Mouse (Mus musculus) kidney, adult 2 months (tissue): ENCODE data around the gene Slc8a3. TPM values are rescaled to one million over a fixed set of nuclear protein-coding genes. Genes with fewer than 3 reads are reported as not detected.

Source experiments
- DNase-seq: peaks from one replicate; pipeline ENCODE4 v3.0.0; 2021
- H3K27ac ChIP-seq: fragments of 200-500 bp; 2 replicates; pipeline ENCODE4 v1.5.1; 2012; ENCODE audit warnings: low read depth, low read length, control low read depth, inconsistent platforms; ENCODE audit not compliant: insufficient read depth
- H3K27me3 ChIP-seq: fragments of 200-500 bp; replicated peaks from 2 replicates; pipeline ENCODE4 v1.6.1; 2012; ENCODE audit warnings: mild to moderate bottlenecking, moderate library complexity, low read length, inconsistent platforms; ENCODE audit not compliant: control insufficient read depth, insufficient read depth
- H3K36me3 ChIP-seq: fragments of 200-500 bp; 2 replicates; pipeline ENCODE4 v1.6.1; 2012; ENCODE audit warnings: mild to moderate bottlenecking, moderate library complexity, low read length, inconsistent platforms; ENCODE audit not compliant: control insufficient read depth, insufficient read depth
- H3K4me1 ChIP-seq: fragments of 200-500 bp; 2 replicates; pipeline ENCODE4 v1.6.1; 2011; ENCODE audit warnings: low read length; ENCODE audit not compliant: control insufficient read depth, insufficient read depth
- H3K4me3 ChIP-seq: fragments of 200-500 bp; 2 replicates; pipeline ENCODE4 v1.5.1; 2011; ENCODE audit warnings: mild to moderate bottlenecking, low read depth, low read length, control low read depth; ENCODE audit not compliant: insufficient read depth
- CTCF ChIP-seq: fragments of 200-500 bp; conservative IDR thresholded peaks from 2 replicates; pipeline ENCODE4 v1.5.1; 2011; ENCODE audit warnings: low read depth, mild to moderate bottlenecking, control low read depth, low read length, moderate library complexity, mixed read lengths; ENCODE audit not compliant: insufficient read depth, insufficient read length
- POLR2A ChIP-seq: fragments of 200-500 bp; IDR thresholded peaks from one replicate; pipeline ENCODE4 v1.6.1; 2011; ENCODE audit warnings: low read depth, low read length, control low read depth
- WGBS: fragments of 180-500 bp; shearing (Covaris S2); methylation state at CpG from one replicate; pipeline ENCODE4 v1.1.7; 2018; 5-methylcytosine and 5-hydroxymethylcytosine counted together
- polyA plus RNA-seq: library from polyadenylated mRNA; depleted of rRNA; stranded (reverse); fragments of >200 nt; gene quantifications from 2 replicates; pipeline ENCODE4 v1.2.3, GENCODE M21; 2012

Gene Slc8a3
- polyA plus RNA-seq, 1 experiment, result 0.17 TPM

DNA sequence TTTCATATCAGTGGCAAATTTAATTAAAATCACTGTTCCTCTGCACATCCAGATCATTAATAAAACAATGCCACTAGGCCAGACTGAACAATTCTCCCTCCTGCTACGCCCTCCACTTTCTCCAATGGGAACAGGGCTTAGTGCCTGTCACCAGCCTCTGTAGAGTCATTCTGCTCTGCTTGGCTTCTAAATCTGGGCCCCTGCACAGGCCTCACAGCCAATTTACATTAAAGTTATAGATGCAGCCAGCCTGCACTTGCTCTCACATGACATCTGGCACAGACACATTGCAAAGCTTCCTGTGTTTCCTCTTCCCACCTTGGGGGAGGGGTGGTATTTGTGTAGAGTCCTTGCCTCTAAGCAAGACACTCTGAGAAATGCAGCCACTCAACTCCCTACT, 12.0 kb downstream of the Slc8a3 start:
- H3K27ac ChIP-seq, result no peak overlapping the region
- no peaks in the 10 kb centered on the region for H3K36me3 ChIP-seq
- H3K4me1 ChIP-seq, result no peaks in the 10 kb centered on the region
- H3K27me3 ChIP-seq, result no peaks in the 10 kb centered on the region
- TF ChIP-seq POLR2A, result no peak
- TF ChIP-seq CTCF, result no peak
- no peak for DNase-seq
- no peak overlapping the region for H3K4me3 ChIP-seq
- 91% methylated on average over 1 of the region's 1 CpGs for WGBS

DNA sequence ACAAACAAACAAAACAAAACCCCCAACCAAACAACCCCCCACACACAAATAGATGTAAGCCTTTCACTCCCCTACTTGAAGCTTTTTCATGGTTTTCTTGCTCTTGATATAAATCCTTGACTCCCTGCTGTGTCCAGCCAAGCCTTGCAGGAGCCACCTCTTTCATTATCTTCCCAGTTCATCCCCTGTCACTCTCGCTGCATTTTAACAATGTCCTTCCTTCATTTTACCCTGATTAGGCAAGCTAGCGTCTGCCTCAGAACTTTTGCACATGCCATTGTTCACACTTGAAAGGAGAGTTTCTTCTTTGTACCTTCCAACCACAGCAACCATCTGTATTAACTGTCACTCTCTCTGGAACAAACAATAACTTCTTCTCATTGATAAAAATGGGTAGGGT, 15.2 kb downstream of the Slc8a3 start:
- Histone ChIP-seq H3K36me3 (no peaks in the 10 kb centered on the region), H3K4me3 (no peak overlapping the region), H3K27ac (no peak overlapping the region), H3K4me1 (no peaks in the 10 kb centered on the region), H3K27me3 (no peaks in the 10 kb centered on the region)
- TF ChIP-seq CTCF, result no peak
- no peak for TF ChIP-seq POLR2A
- 39% methylated on average over 2 of the region's 2 CpGs for WGBS
- no peak for DNase-seq

GRCm38 (mm10) chr12:81315953-81316352, 17.0 kb downstream of the Slc8a3 start:
- no peak overlapping the region for H3K4me3 ChIP-seq
- no peak for TF ChIP-seq POLR2A
- no peak for TF ChIP-seq CTCF
- no peaks in the 10 kb centered on the region for H3K36me3 ChIP-seq
- H3K27ac ChIP-seq, result no peak overlapping the region
- no peak for DNase-seq
- H3K4me1 ChIP-seq, result no peaks in the 10 kb centered on the region
- 91% methylated on average over 5 of the region's 5 CpGs for WGBS
- H3K27me3 ChIP-seq, result no peaks in the 10 kb centered on the region

DNA sequence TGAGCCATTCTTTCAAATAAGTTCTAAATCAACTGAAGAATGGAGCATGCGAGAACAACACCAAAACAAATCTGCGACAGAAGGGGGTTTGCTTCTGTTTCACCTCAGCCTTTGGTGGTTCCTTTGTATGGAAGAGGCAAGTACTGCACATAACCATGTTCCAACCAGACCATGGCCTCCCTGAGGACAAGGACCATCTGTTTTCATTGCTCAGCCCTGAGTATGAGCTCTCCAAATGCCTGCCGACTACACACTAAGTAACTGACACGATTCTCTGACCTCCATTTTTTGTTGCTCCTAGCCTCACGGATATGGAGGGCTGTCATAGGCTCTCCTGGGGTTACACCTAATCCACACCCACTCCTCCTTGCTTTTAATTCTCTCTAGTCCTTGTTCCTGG, 29.4 kb downstream of the Slc8a3 start:
- no peak for TF ChIP-seq CTCF
- Histone ChIP-seq H3K27me3 (no peaks in the 10 kb centered on the region), H3K4me3 (no peak overlapping the region), H3K4me1 (no peaks in the 10 kb centered on the region), H3K27ac (no peak overlapping the region), H3K36me3 (no peaks in the 10 kb centered on the region)
- no peak for DNase-seq
- WGBS, result 79% methylated on average over 5 of the region's 5 CpGs

DNA sequence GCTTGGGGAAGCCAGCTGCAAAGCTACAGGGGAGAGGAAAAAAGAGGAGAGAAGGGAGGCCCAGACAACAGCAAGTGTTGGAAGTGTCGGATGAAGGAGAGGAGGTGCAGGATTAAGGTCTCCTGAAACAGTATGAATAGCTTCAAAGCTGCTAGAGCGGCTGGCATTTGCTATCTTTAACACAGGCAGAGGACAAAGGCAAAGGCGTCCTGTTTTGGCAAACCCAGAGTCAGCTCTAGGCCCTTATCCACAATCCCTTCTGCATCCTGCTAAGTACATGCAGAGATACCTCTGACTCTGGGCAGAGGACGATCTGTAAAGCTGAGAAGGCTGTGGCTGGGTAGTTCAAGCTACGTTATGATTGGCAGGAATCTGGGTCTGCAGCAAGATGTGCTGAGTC, 38.4 kb downstream of the Slc8a3 start:
- H3K36me3 ChIP-seq, result no peaks in the 10 kb centered on the region
- TF ChIP-seq CTCF (no peak), POLR2A (no peak)
- DNase-seq, result no peak
- no peaks in the 10 kb centered on the region for H3K4me1 ChIP-seq
- H3K4me3 ChIP-seq, result no peak overlapping the region
- WGBS, result 63% methylated on average over 5 of the region's 5 CpGs
- H3K27me3 ChIP-seq, result no peaks in the 10 kb centered on the region
- no peak overlapping the region for H3K27ac ChIP-seq

DNA sequence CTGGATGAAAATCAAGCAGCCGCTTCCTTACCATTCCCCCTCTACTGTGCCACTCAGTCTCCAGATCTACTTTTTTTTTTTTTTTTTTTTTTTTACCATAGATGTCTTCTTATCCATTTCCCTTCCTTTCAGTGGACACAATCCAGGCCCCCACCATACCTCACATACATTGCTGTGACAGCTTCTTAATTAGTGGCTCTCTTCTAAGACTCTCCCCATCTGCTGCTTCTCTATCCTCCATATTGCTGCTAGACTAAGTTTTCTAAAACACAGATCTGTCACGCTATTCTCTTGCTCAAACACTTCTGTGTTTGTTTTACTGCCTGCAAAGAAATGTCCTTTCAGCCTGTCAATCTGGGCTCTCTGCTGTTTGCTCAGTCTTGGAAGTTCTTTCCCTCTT, 54.9 kb downstream of the Slc8a3 start:
- H3K27me3 ChIP-seq, result no peaks in the 10 kb centered on the region
- no peaks in the 10 kb centered on the region for H3K36me3 ChIP-seq
- no peak overlapping the region for H3K27ac ChIP-seq
- WGBS, result 79% methylated on average over 2 of the region's 2 CpGs
- DNase-seq, result no peak
- H3K4me1 ChIP-seq, result no peaks in the 10 kb centered on the region
- TF ChIP-seq CTCF (no peak), POLR2A (no peak)
- H3K4me3 ChIP-seq, result no peak overlapping the region

DNA sequence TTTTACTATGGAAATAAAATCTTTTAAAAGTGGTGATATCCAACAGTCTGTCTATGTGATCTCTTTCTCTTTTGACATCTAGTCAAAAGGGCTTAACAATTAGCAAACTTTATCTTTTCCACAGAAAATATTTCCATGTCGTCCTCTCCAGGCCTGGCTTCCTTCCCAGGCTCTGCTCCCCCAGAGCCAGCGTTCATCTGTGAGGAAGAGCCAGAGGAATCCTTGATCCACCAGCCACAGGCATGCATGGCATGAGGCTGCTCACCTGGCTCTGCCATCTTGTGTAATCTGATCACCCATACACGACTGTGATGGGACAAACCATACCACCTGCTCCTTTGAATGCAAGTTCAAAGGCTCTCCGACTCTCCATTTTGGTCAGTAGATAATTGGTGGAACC, 58.4 kb downstream of the Slc8a3 start:
- H3K4me3 ChIP-seq, result no peak overlapping the region
- TF ChIP-seq POLR2A (no peak), CTCF (no peak)
- DNase-seq, result no peak
- no peak overlapping the region for H3K27ac ChIP-seq
- no peaks in the 10 kb centered on the region for H3K4me1 ChIP-seq
- WGBS, result 58% methylated on average over 4 of the region's 4 CpGs
- no peaks in the 10 kb centered on the region for H3K27me3 ChIP-seq
- H3K36me3 ChIP-seq, result no peaks in the 10 kb centered on the region

DNA sequence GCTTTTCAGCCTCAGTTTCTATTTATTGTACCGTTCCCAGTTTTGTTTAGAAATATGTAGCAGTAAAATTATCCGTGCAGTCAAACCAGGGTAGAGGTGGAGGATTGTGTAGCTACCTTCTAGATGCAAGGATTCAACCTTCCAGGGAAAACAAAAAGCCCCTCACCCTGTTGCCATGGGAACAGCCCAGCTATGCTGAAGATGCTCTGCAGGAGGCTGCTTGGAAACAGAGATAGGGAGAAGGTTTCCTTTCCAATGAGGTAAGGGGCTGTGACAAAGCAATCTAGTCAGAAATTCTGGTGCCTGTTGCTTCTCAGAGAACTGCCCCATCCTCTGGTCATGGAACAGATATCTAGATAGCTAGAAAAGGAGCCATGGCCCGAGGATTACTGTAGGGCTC, 59.6 kb downstream of the Slc8a3 start:
- DNase-seq, result no peak
- 54% methylated on average over 3 of the region's 3 CpGs for WGBS
- TF ChIP-seq CTCF, result no peak

More for the DNA sequence above, 59.6 kb downstream of the Slc8a3 start:
- Histone ChIP-seq H3K4me1 (no peaks in the 10 kb centered on the region), H3K36me3 (no peaks in the 10 kb centered on the region), H3K4me3 (no peak overlapping the region), H3K27ac (no peak overlapping the region), H3K27me3 (no peaks in the 10 kb centered on the region; the same call in 1 of the 2 replicates)
